Mouse (Mus musculus): ENCODE measurements around the gene Smok3c. TPM values are rescaled to one million over a fixed set of nuclear protein-coding genes. Genes with fewer than 3 reads are reported as not detected.

Smok3c gene
- polyA plus RNA-seq, 1 experiment from 2014 or later = not detected

GRCm38 (mm10) chr5:138076148-138076547, 23.2 kb downstream of the Smok3c start:
- Histone ChIP-seq H3K9ac (ENCODE audit: low read depth, low read length) (no peak overlapping the region), H3K27me3 (ENCODE audit: control insufficient read depth, insufficient read depth, low read depth, low read length) (no peaks in the 10 kb centered on the region), H3K4me3 (ENCODE audit: low read depth, low read length) (no peak overlapping the region), H3K4me2 (ENCODE audit: low read depth, low read length) (no peak overlapping the region), H3K4me1 (ENCODE audit: control insufficient read depth, low read depth, low read length) (no peaks in the 10 kb centered on the region), H3K27ac (ENCODE audit: low read length) (no peak overlapping the region), H3K36me3 (ENCODE audit: control insufficient read depth, insufficient read depth) (no peaks in the 10 kb centered on the region), H3K9me3 (replicated peaks; ENCODE audit: control insufficient read depth, low read length) (no peaks in the 10 kb centered on the region)
- 35% methylated on average over 2 of the region's 2 CpGs for WGBS (ENCODE audit: insufficient replicate concordance)
- 0 out of 2 replicates have a peak, but pooled peaks have one; percentile 30 for ATAC-seq (ENCODE audit: low read depth)

DNA sequence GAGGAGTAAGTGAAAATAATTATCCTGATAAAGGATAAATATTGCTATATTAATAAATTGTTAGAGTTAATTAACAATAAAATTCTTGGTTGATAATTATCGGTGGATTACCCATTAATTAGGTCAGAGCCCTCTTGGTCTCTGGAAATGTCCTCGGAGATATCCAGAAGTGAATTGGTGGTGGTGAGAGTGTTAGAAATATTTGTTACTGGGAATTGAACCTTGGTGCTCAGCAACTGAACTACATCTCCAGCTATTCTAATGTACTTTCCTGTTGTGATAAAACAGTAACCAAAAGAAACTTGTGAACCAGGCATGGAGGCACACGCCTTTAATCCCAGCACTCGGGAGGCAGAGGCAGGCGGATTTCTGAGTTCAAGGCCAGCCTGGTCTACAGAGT, 27.5 kb downstream of the Smok3c start:
- Histone ChIP-seq H3K9me3 (replicated peaks; ENCODE audit: control insufficient read depth, low read length) (no peaks in the 10 kb centered on the region), H3K9ac (ENCODE audit: low read depth, low read length) (no peak overlapping the region), H3K4me2 (ENCODE audit: low read depth, low read length) (no peak overlapping the region), H3K27ac (ENCODE audit: low read length) (no peak overlapping the region), H3K27me3 (ENCODE audit: control insufficient read depth, insufficient read depth, low read depth, low read length) (no peaks in the 10 kb centered on the region), H3K4me1 (ENCODE audit: control insufficient read depth, low read depth, low read length) (peaks cover 10% of the 10 kb centered on the region), H3K36me3 (ENCODE audit: control insufficient read depth, insufficient read depth) (no peaks in the 10 kb centered on the region), H3K4me3 (ENCODE audit: low read depth, low read length) (no peak overlapping the region)
- no peak for ATAC-seq (ENCODE audit: low read depth)
- WGBS (ENCODE audit: insufficient replicate concordance) = 70% methylated on average over 5 of the region's 5 CpGs

GRCm38 (mm10) chr5:138081446-138081845, 28.5 kb downstream of the Smok3c start:
- WGBS (ENCODE audit: insufficient replicate concordance) = 73% methylated on average over 9 of the region's 9 CpGs
- Histone ChIP-seq H3K27me3 (ENCODE audit: control insufficient read depth, insufficient read depth, low read depth, low read length) (no peaks in the 10 kb centered on the region), H3K36me3 (ENCODE audit: control insufficient read depth, insufficient read depth) (no peaks in the 10 kb centered on the region), H3K4me2 (ENCODE audit: low read depth, low read length) (no peak overlapping the region), H3K4me3 (ENCODE audit: low read depth, low read length) (no peak overlapping the region), H3K4me1 (ENCODE audit: control insufficient read depth, low read depth, low read length) (peaks cover 12% of the 10 kb centered on the region), H3K9ac (ENCODE audit: low read depth, low read length) (no peak overlapping the region), H3K27ac (ENCODE audit: low read length) (no peak overlapping the region), H3K9me3 (replicated peaks; ENCODE audit: control insufficient read depth, low read length) (no peaks in the 10 kb centered on the region)
- ATAC-seq (ENCODE audit: low read depth) = no peak

DNA sequence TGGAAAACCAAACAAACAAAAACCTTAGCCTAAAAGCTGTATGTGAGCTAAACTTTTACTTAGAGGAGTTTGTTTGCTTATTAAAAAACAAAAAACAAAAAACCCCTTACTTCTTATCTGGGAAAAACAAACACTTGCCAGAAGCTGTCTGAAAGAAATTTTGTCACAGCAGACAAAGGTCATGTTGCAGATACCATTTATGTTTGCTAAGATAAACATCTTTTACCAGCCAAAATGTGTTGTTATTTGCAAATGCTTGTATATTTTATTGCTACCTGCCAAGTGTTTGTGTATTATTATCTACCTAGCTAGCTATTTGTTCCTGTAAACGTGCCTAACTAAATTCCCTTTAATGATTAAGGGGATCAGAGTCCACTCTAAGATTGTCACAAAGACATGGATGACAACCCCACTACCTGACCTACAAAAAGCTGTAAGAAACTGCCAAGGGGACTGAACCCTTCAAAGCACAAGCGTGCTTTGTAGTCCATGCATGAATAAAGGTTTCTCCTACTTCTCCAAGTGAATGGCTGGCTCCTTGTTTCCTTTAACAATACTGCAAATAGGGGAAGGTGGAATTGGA, 30.4 kb downstream of the Smok3c start:
- no peak overlapping the region for H3K4me2 ChIP-seq (ENCODE audit: low read depth, low read length)
- H3K4me3 ChIP-seq (ENCODE audit: low read depth, low read length) = no peak overlapping the region
- no peaks in the 10 kb centered on the region for H3K27me3 ChIP-seq (ENCODE audit: control insufficient read depth, insufficient read depth, low read depth, low read length)
- no peak overlapping the region for H3K9ac ChIP-seq (ENCODE audit: low read depth, low read length)
- no peaks in the 10 kb centered on the region for H3K9me3 ChIP-seq (replicated peaks; ENCODE audit: control insufficient read depth, low read length)
- WGBS (ENCODE audit: insufficient replicate concordance) = 52% methylated on average over 2 of the region's 2 CpGs
- no peaks in the 10 kb centered on the region for H3K36me3 ChIP-seq (ENCODE audit: control insufficient read depth, insufficient read depth)
- ATAC-seq (ENCODE audit: low read depth) = no peak
- H3K4me1 ChIP-seq (ENCODE audit: control insufficient read depth, low read depth, low read length) = peaks cover 21% of the 10 kb centered on the region
- H3K27ac ChIP-seq (ENCODE audit: low read length) = no peak overlapping the region

DNA sequence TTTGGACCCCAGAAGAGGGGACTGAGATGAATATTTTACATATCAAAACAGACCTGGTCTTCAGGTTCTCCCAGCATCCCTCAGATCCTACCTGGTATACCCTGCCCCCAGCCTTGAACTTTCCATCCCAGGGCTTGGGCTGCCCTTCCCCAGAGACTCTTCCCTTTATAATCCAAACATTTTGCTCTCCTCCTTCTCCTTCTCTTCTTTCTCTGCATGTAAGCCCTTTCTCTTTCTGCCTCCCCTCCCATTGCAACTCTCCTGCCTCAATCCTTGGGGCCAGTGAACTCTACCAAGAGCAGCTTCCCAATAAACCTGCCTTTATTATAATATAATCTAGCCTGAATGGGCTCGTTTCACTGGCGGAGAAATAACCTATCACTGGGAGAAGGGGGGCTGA, 30.9 kb downstream of the Smok3c start:
- Histone ChIP-seq H3K4me3 (ENCODE audit: low read depth, low read length) (no peak overlapping the region), H3K36me3 (ENCODE audit: control insufficient read depth, insufficient read depth) (no peaks in the 10 kb centered on the region), H3K27ac (ENCODE audit: low read length) (peak overlapping the region; percentile 34; the same call in 1 of the 2 replicates), H3K4me2 (ENCODE audit: low read depth, low read length) (no peak overlapping the region), H3K27me3 (ENCODE audit: control insufficient read depth, insufficient read depth, low read depth, low read length) (no peaks in the 10 kb centered on the region), H3K4me1 (ENCODE audit: control insufficient read depth, low read depth, low read length) (peaks cover 27% of the 10 kb centered on the region), H3K9me3 (replicated peaks; ENCODE audit: control insufficient read depth, low read length) (no peaks in the 10 kb centered on the region), H3K9ac (ENCODE audit: low read depth, low read length) (no peak overlapping the region)
- ATAC-seq (ENCODE audit: low read depth) = no peak
- 76% methylated on average over 2 of the region's 2 CpGs for WGBS (ENCODE audit: insufficient replicate concordance)

- Histone ChIP-seq H3K4me2 (ENCODE audit: low read depth, low read length) (peak overlapping the region; percentile 83), H3K9ac (ENCODE audit: low read depth, low read length) (peak overlapping the region; percentile 83), H3K4me3 (ENCODE audit: low read depth, low read length) (peak overlapping the region; percentile 78), H3K9me3 (replicated peaks; ENCODE audit: control insufficient read depth, low read length) (no peaks in the 10 kb centered on the region), H3K27ac (ENCODE audit: low read length) (peak overlapping the region; percentile 51), H3K4me1 (ENCODE audit: control insufficient read depth, low read depth, low read length) (peaks cover 31% of the 10 kb centered on the region), H3K27me3 (ENCODE audit: control insufficient read depth, insufficient read depth, low read depth, low read length) (no peaks in the 10 kb centered on the region), H3K36me3 (ENCODE audit: control insufficient read depth, insufficient read depth) (no peaks in the 10 kb centered on the region)
- ATAC-seq (ENCODE audit: low read depth) = peak; percentile 44
- 17% methylated on average over 2 of the region's 2 CpGs for WGBS (ENCODE audit: insufficient replicate concordance)
These were observed 31.5 kb downstream of the Smok3c start for GRCm38 (mm10) chr5:138084507-138084906.

DNA sequence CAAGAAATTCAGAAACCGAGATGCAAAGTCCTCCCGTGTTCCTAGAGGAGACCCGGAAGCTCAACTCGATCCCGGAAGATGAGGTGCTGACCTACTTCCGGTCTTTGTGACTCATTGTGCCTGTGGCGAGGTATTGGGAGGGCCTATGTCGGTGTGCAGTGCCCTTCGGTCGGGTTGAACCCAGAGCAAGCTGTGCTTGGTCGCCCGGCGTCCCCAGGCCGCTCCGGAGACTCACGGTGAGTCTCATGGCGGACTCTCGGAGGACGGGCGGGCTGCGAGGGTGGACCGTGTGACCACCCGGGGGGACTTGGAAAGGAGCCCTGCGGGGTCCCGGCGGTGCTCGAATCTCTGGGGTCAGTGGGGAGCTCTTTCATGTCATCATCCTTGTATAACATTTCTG, 32.0 kb downstream of the Smok3c start, which contains the start of gene Zkscan1:
TSS of gene Zkscan1 (plus strand) at position 89 of the 400 bp plus-strand sequence.
- H3K4me1 ChIP-seq (ENCODE audit: control insufficient read depth, low read depth, low read length) = peaks cover 32% of the 10 kb centered on the region

GRCm38 (mm10) chr5:138085421-138085911, 32.5 kb downstream of the Smok3c start:
- Histone ChIP-seq H3K9ac (ENCODE audit: low read depth, low read length) (peak overlapping the region; percentile 83), H3K27me3 (ENCODE audit: control insufficient read depth, insufficient read depth, low read depth, low read length) (no peaks in the 10 kb centered on the region), H3K4me1 (ENCODE audit: control insufficient read depth, low read depth, low read length) (peaks cover 33% of the 10 kb centered on the region), H3K9me3 (replicated peaks; ENCODE audit: control insufficient read depth, low read length) (no peaks in the 10 kb centered on the region), H3K4me2 (ENCODE audit: low read depth, low read length) (peak overlapping the region; percentile 83), H3K36me3 (ENCODE audit: control insufficient read depth, insufficient read depth) (no peaks in the 10 kb centered on the region), H3K4me3 (ENCODE audit: low read depth, low read length) (peak overlapping the region; percentile 78), H3K27ac (ENCODE audit: low read length) (peak overlapping the region; percentile 68)
- under 1% methylated on average over 18 of the region's 18 CpGs for WGBS (ENCODE audit: insufficient replicate concordance)
- ATAC-seq (ENCODE audit: low read depth) = no peak

More for the DNA sequence above, 32.0 kb downstream of the Smok3c start, which contains the start of gene Zkscan1:
- H3K4me2 ChIP-seq (ENCODE audit: low read depth, low read length) = peak within 1 kb of the TSS; percentile 83
- peak within 1 kb of the TSS; percentile 68 for H3K27ac ChIP-seq (ENCODE audit: low read length)
- WGBS (ENCODE audit: insufficient replicate concordance) = 0% methylated on average over 27 of the region's 27 CpGs
- peak; percentile 89 for ATAC-seq (ENCODE audit: low read depth)
- no peaks in the 10 kb centered on the region for H3K36me3 ChIP-seq (ENCODE audit: control insufficient read depth, insufficient read depth)
- H3K27me3 ChIP-seq (ENCODE audit: control insufficient read depth, insufficient read depth, low read depth, low read length) = no peaks in the 10 kb centered on the region
- H3K9ac ChIP-seq (ENCODE audit: low read depth, low read length) = peak within 1 kb of the TSS; percentile 83
- peak within 1 kb of the TSS; percentile 78 for H3K4me3 ChIP-seq (ENCODE audit: low read depth, low read length)
- H3K9me3 ChIP-seq (replicated peaks; ENCODE audit: control insufficient read depth, low read length) = no peaks in the 10 kb centered on the region

DNA sequence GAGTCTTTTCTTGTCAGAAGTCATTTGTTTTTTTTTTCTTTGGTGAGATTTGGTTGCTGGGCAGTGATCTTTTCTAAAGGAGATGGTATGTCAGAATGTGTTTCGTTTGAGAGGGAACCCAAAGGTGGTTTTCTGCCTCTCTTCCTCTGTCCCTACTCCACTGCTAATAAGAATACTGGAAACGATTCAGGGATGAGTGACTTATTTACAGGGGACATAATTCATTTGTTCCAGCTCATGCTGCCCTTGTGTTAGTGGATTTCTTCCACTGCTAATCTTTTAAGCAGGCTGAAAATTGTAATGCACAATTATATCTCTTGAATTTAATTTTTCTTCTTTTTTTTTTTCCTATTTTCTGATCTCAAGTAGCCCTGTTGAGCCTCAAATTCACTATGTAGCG, 33.8 kb downstream of the Smok3c start:
- Histone ChIP-seq H3K4me2 (ENCODE audit: low read depth, low read length) (0 out of 2 replicates have a peak overlapping the region, but pooled peaks have one; percentile 83), H3K4me1 (ENCODE audit: control insufficient read depth, low read depth, low read length) (peaks cover 33% of the 10 kb centered on the region), H3K27ac (ENCODE audit: low read length) (no peak overlapping the region), H3K36me3 (ENCODE audit: control insufficient read depth, insufficient read depth) (no peaks in the 10 kb centered on the region), H3K4me3 (ENCODE audit: low read depth, low read length) (no peak overlapping the region), H3K9me3 (replicated peaks; ENCODE audit: control insufficient read depth, low read length) (no peaks in the 10 kb centered on the region), H3K9ac (ENCODE audit: low read depth, low read length) (no peak overlapping the region), H3K27me3 (ENCODE audit: control insufficient read depth, insufficient read depth, low read depth, low read length) (no peaks in the 10 kb centered on the region)
- no peak for ATAC-seq (ENCODE audit: low read depth)
- 63% methylated on average over 3 of the region's 3 CpGs for WGBS (ENCODE audit: insufficient replicate concordance)

Measured in liver, embryonic 16.5 days (tissue).